Mouse (Mus musculus) inflammation-experienced regulatory T-cells (primary cell): ENCODE data around the gene Jag2. TPM values are rescaled to one million over a fixed set of nuclear protein-coding genes. Genes with fewer than 3 reads are reported as not detected.

ENCODE experiments used
- polyA plus RNA-seq, 2 experiments: library from polyadenylated mRNA; unstranded; fragments of 100-300 nt; shearing (Covaris generic); gene quantifications; one replicate each; pipeline ENCODE4 v1.2.1; 2017

The Jag2 gene
- polyA plus RNA-seq = 1 to 10 TPM; 2.0 to 2.2 TPM

GRCm38 (mm10) chr12:112929562-112930352 is at the start of gene Jag2:
Gene Jag2, minus strand, starts transcription at chr12:112929776.

DNA sequence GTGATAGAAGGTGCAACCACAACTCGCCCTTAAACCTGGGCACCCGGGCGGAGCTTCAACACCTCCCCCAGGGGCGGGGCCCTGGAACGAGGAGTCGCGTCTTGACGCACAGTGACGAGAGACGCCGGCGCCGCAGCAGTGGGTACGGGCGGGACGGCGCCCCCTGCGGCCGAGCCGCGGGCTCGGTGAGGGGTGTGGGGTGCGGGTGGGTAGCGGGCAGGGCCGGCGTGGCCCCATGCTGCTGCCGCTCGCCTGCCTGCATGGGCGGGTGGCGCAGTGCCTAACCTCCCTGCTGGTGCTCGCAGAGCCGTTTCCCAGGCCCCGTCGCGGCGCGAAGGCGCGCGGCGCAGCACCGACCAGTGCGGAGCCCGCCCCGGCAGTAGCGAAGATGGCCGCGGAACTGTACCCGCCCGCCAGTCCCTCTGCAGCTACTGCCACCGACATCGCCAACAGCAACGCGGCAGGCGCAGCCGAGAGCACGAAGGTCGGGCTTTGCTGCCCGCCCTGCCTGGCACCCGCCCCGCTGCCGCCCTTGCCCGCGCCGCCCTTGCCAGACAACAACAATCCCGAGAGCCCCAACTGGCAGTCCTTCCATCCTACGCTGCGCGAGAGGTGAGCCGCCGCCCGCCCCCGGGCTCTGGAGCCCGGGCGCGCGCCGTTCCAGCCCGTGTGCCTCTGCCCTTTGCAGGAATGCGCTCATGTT is 46.9 kb upstream of the Jag2 start, which contains the start of gene Btbd6:
Btbd6 (plus strand) TSS at position 112 of the 703 bp plus-strand sequence.

DNA sequence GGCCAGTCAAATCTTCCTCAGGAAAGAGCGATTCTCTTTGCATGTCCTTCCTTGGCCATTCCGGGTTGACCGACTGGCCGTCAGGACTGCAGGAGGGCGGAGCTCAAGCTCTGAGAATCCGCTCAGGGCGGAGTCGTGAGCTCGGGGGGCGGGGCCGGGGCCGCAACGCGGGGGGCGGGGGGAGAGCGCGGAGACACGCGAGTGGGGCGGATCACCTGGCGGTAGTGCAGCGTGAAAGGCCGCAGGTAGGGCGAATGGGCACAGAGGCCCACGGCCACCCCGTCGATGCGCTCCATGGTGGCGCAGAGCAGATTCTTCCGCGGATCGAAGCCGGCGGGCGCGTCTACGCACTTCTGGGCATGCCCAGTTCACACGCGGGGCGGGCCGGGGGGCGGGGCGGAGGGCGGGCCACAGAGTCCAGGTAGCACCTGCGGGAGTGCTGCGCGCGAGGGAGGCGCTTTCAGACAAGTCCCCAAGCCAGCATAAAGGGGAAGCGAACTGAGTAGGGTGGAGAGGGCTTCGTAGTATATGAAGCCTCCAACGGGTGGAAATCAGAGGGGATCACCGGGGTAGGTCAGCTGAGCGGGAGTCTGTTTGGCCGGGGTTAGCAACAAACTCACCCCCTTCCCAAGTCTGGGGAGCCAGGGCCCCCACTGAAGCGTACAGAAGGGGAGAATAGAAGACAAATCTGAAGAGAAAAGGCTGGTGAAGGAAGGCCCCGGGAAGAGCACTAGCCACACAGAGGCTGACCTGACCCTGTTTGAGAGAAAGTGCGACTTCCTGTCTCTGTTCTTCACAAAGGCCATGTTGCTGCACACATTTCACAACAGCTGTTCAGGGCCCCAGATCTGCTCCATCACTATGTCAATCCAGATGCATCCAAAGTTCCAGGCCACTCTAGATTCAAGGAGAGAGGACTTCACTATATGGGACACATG is 12.5 kb upstream of the Jag2 start, which contains the start of gene Nudt14:
Nudt14 (minus strand) TSS at position 349 of the 938 bp plus-strand sequence.

GRCm38 (mm10) chr12:112868178-112869087 is 61.1 kb downstream of the Jag2 start, which contains the start of gene Gpr132:
Gene Gpr132, minus strand, starts transcription at chr12:112868228.

Other genes with a start within 250 kb of the Jag2 start
- 10 to 100 TPM in 1 of 2 experiments, 1 to 10 TPM in 1; 9.6 to 20.3 TPM for gene Cep170b, start 209.3 kb downstream of the Jag2 start, polyA plus RNA-seq
- 10 to 100 TPM in 1 of 2 experiments, 1 to 10 TPM in 1; 1.3 to 18.1 TPM for gene Pld4, start 169.1 kb downstream of the Jag2 start, polyA plus RNA-seq
- gene Ahnak2, start 127.1 kb downstream of the Jag2 start, polyA plus RNA-seq = not detected
- under 1 TPM in 1 of 2 experiments, not detected in 1; 0.82 TPM for gene Clba1, start 120.8 kb downstream of the Jag2 start, polyA plus RNA-seq
- gene Cdca4, start 100.4 kb downstream of the Jag2 start, polyA plus RNA-seq = 10 to 100 TPM; 69.2 to 88.8 TPM
- 10 to 100 TPM; 32.3 to 44.6 TPM for gene Gpr132, start 61.5 kb downstream of the Jag2 start, polyA plus RNA-seq
- gene Nudt14, start 12.3 kb upstream of the Jag2 start, polyA plus RNA-seq = 10 to 100 TPM; 33.2 to 42.5 TPM
- 10 to 100 TPM; 48.9 to 59.9 TPM for gene Btbd6, start 46.7 kb upstream of the Jag2 start, polyA plus RNA-seq
- 100 to 1,000 TPM; 160 to 184 TPM for gene Brf1, start 70.9 kb upstream of the Jag2 start, polyA plus RNA-seq
- 10 to 100 TPM; 24.7 to 40.2 TPM for gene Pacs2, start 84.7 kb upstream of the Jag2 start, polyA plus RNA-seq
- gene Tex22, start 144.7 kb upstream of the Jag2 start, polyA plus RNA-seq = 1 to 10 TPM in 1 of 2 experiments, under 1 TPM in 1; 0.33 to 1.5 TPM
- gene Mta1, start 168.5 kb upstream of the Jag2 start, polyA plus RNA-seq = 10 to 100 TPM; 32.3 to 32.7 TPM
- gene Crip2, start 210.5 kb upstream of the Jag2 start, polyA plus RNA-seq = 1 to 10 TPM; 7.2 to 8.2 TPM
- gene Crip1, start 216.5 kb upstream of the Jag2 start, polyA plus RNA-seq = 1,000 to 10,000 TPM in 1 of 2 experiments, 100 to 1,000 TPM in 1; 866 to 1,646 TPM
- 10 to 100 TPM in 1 of 2 experiments, 1 to 10 TPM in 1; 5.6 to 16.2 TPM for gene Tedc1, start 226.6 kb upstream of the Jag2 start, polyA plus RNA-seq